Mouse (Mus musculus) liver, postnatal 0 days (tissue): ENCODE measurements at regions not wholly inside any gene's neighbourhood (a gene's known extent, or its start where the extent isn't known, plus 50 kb on each side); places are given as distances from the start of the nearest gene placed in this dataset.

Experiments used
- ATAC-seq: fragments of 200-750 bp; cut with Nextera tagmentation; 2 replicates; pipeline ENCODE4 v1.8.0; 2017; ENCODE audit warnings: mild to moderate bottlenecking, moderate library complexity
- DNase-seq: peaks from one replicate; pipeline ENCODE4 v3.0.0-alpha.2; 2016
- H3K27ac ChIP-seq: fragments of 300-500 bp; sonication (generic); 2 replicates; pipeline ENCODE4 v1.5.1; 2014; ENCODE audit warnings: antibody characterized with exemption, moderate library complexity, mild to moderate bottlenecking, low read depth
- H3K27me3 ChIP-seq: fragments of 300-500 bp; sonication (generic); 2 replicates; pipeline ENCODE4 v1.6.1; 2014; ENCODE audit warnings: low read length, control low read depth, mixed read lengths; ENCODE audit not compliant: insufficient read depth
- H3K36me3 ChIP-seq: fragments of 300-500 bp; sonication (generic); replicated peaks from 2 replicates; pipeline ENCODE4 v1.6.1; 2014; ENCODE audit warnings: mild to moderate bottlenecking, control low read depth, low read length, moderate library complexity, mixed read lengths; ENCODE audit not compliant: insufficient read depth
- H3K4me1 ChIP-seq: fragments of 300-500 bp; sonication (generic); 2 replicates; pipeline ENCODE4 v1.6.1; 2014; ENCODE audit warnings: antibody characterized with exemption, mild to moderate bottlenecking, control low read depth; ENCODE audit not compliant: insufficient read depth
- H3K4me2 ChIP-seq: fragments of 300-500 bp; sonication (generic); 2 replicates; pipeline ENCODE4 v1.6.1; 2014; ENCODE audit warnings: low read depth, mild to moderate bottlenecking, low read length, moderate library complexity, mixed read lengths
- H3K4me3 ChIP-seq: fragments of 300-500 bp; sonication (generic); 2 replicates; pipeline ENCODE4 v1.5.1; 2014; ENCODE audit warnings: low read depth, low read length
- H3K9ac ChIP-seq: fragments of 300-500 bp; sonication (generic); replicated peaks from 2 replicates; pipeline ENCODE4 v1.6.1; 2014; ENCODE audit warnings: mild to moderate bottlenecking, moderate library complexity
- H3K9me3 ChIP-seq: fragments of 300-500 bp; sonication (generic); 2 replicates; pipeline ENCODE4 v1.6.1; 2016; ENCODE audit warnings: mild to moderate bottlenecking, control low read depth, low read length, mixed read lengths
- CTCF ChIP-seq: sonication (generic); IDR thresholded peaks from 2 replicates; pipeline ENCODE4 v1.5.1; 2016; ENCODE audit warnings: antibody characterized with exemption, low read depth
- EP300 ChIP-seq: IDR thresholded peaks from 2 replicates; pipeline ENCODE4 v1.6.1; 2016; ENCODE audit warnings: antibody characterized with exemption, low read depth, mild to moderate bottlenecking
- WGBS: fragments of 180-500 bp; shearing (Covaris S2); extraction: QIAGEN DNeasy Blood & Tissue Kit; methylation state at CpG from one replicate; pipeline ENCODE4 v1.1.7; 2014; ENCODE audit not compliant: insufficient replicate concordance; 5-methylcytosine and 5-hydroxymethylcytosine counted together

DNA sequence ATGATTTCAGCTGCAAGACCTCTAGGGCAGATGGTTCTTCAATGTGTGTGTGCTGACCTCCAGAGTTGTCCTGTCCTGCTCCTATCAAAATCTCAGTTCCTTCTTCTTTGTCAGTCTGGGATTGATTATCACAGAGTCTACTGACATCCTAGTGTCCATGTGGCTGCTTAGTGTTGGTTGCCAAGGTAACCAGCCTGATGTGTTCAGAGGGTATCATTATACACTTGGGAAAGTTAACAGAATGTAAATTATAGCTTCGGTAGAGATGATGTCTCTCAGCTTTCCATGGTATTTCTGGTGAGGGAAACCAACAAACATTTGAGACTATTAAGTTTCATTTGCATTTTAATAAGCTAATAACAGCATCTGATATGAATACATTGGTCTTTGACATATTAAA is 1092.5 kb upstream of the Lrrtm3 start:
- TF ChIP-seq EP300 (no peak), CTCF (no peak)
- Histone ChIP-seq H3K27me3 (no peaks in the 10 kb centered on the region), H3K9me3 (no peaks in the 10 kb centered on the region), H3K4me3 (no peak overlapping the region), H3K27ac (no peak overlapping the region), H3K4me2 (no peak overlapping the region), H3K36me3 (no peaks in the 10 kb centered on the region), H3K9ac (no peak overlapping the region), H3K4me1 (no peaks in the 10 kb centered on the region)
- 74% methylated on average over 1 of the region's 1 CpGs for WGBS
- ATAC-seq = no peak
- no peak for DNase-seq

DNA sequence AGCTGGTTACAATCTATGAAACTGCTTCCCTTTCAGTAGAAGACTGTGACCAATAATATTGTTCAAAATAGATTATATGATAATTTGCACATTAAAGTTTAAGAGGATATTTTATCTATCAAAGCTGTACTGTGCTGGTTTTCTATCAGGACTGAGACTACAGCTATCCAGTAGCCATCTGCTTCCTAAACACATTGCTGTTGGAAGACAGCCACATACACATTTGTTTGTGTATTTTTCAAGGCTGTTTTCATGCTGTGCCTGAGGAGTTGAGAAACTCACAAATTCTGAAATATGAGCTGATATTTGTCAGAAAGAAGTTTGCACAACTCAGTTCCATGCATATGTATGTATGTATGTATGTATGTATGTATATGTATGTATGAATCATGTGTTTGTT is 1089.0 kb upstream of the Lrrtm3 start:
- no peak overlapping the region for H3K27ac ChIP-seq
- no peak overlapping the region for H3K4me2 ChIP-seq
- no peak for TF ChIP-seq EP300
- no peak for TF ChIP-seq CTCF
- ATAC-seq = no peak
- H3K36me3 ChIP-seq = no peaks in the 10 kb centered on the region
- H3K4me3 ChIP-seq = no peak overlapping the region
- H3K27me3 ChIP-seq = no peaks in the 10 kb centered on the region
- H3K4me1 ChIP-seq = no peaks in the 10 kb centered on the region
- no peak for DNase-seq
- H3K9me3 ChIP-seq = no peaks in the 10 kb centered on the region
- H3K9ac ChIP-seq = no peak overlapping the region

DNA sequence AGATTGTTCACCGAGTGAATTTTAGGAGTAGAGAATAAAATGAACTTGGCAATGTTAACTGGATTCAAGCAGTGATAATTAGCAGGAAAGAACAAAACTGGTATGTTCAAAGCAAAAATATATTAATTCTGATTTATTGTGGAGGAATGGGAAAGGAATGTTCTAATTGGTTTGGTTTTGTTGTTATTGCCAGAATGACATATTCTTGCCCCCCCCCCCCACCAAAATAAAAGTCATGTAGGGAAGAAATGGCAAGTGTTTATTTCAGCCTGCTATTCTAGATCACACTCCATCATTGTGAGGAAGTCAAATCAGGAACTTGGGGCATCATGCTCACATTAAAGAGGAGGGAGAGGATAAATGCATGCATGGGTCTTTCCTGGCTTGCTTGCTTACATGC is 1064.1 kb upstream of the Lrrtm3 start:
- no peak overlapping the region for H3K27ac ChIP-seq
- no peak for DNase-seq
- no peak overlapping the region for H3K9ac ChIP-seq
- no peak overlapping the region for H3K4me2 ChIP-seq
- 80% methylated on average over 1 of the region's 1 CpGs for WGBS
- H3K9me3 ChIP-seq = no peaks in the 10 kb centered on the region
- H3K36me3 ChIP-seq = no peaks in the 10 kb centered on the region
- ATAC-seq = no peak
- no peak for TF ChIP-seq EP300
- TF ChIP-seq CTCF = no peak
- H3K4me1 ChIP-seq = no peaks in the 10 kb centered on the region
- H3K27me3 ChIP-seq = no peaks in the 10 kb centered on the region
- no peak overlapping the region for H3K4me3 ChIP-seq

DNA sequence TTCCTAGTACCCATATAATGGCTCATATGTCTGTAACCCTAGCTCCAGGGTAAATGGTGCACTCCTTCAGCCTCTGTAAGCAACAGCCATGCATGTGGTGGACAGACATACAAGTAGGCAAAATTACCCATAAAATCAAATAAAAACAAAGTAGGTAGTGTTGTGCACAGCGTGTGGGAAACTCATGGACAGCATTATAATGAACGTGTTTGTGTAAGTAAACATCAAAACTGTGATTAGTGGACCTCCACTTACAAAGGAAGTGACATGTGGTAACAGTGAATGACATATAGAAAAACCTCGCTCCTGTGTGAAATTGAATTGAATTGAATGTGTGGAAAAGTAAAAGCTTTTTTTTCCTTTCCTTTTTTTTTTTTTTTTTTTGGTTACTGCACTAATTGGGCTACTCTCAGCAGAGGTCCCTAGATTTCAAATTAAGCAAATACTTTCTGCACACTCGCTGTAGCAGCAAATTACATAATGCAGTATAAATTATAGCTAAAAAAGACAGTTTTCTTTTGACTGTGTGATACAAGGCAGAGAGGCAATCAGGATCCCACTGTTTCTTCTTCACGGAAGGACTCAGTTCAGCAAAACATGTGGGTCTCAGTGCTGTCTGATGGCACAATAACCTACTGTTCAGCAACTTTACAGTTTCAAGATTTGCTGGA is 1035.0 kb upstream of the Lrrtm3 start:
- ATAC-seq (no peak), DNase-seq (no peak)
- no peaks in the 10 kb centered on the region for H3K9me3 ChIP-seq
- WGBS = 61% methylated on average over 5 of the region's 5 CpGs
- no peaks in the 10 kb centered on the region for H3K36me3 ChIP-seq
- TF ChIP-seq EP300 (no peak), CTCF (no peak)
- H3K4me2 ChIP-seq = no peak overlapping the region
- H3K9ac ChIP-seq = no peak overlapping the region
- H3K27me3 ChIP-seq = no peaks in the 10 kb centered on the region
- no peaks in the 10 kb centered on the region for H3K4me1 ChIP-seq
- H3K27ac ChIP-seq = no peak overlapping the region
- no peak overlapping the region for H3K4me3 ChIP-seq

DNA sequence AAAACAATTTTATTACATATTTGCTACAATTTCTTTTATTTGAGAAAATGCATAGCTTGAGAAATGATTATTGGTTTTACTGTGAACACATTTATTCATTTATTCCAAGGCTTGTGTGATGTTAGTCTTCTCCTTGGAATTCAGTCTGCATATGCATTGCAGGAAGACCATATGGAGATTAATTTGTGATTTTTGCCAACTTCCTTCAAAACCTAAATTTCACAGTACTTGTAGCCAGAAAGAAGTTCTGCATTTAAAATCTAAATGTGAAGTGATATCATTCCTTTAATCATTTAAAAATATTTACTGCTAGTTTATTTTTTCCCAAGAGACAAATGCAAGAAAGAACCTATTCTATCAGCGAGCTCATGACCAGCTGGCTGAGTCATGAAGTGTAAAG is 1028.1 kb upstream of the Lrrtm3 start:
- Histone ChIP-seq H3K27me3 (no peaks in the 10 kb centered on the region), H3K36me3 (no peaks in the 10 kb centered on the region), H3K4me2 (no peak overlapping the region), H3K4me1 (no peaks in the 10 kb centered on the region), H3K4me3 (no peak overlapping the region), H3K9ac (no peak overlapping the region), H3K9me3 (no peaks in the 10 kb centered on the region), H3K27ac (no peak overlapping the region)
- ATAC-seq = no peak
- TF ChIP-seq CTCF = no peak
- WGBS = 71% methylated on average over 1 of the region's 1 CpGs
- DNase-seq = no peak

DNA sequence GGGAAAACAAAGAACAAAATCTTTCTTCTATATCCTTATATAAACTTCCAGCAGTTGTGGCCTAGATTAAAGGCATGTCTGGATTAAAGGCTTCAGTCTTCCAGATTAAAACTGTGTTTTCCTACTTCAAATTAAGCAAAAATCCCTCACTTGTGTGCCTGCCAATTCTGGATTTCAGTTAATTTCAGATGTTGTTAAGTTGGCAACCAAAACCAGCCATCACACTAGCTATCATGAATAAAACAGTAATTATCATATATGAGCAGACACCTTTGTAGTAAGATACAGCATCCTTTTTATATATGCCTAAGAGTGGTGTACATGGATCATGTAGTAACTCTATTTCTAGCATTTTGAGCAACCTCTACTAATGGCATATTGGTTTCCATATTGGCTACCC is 1024.5 kb upstream of the Lrrtm3 start:
- Histone ChIP-seq H3K36me3 (no peaks in the 10 kb centered on the region), H3K4me1 (no peaks in the 10 kb centered on the region), H3K4me2 (no peak overlapping the region), H3K4me3 (no peak overlapping the region), H3K27ac (no peak overlapping the region), H3K27me3 (no peaks in the 10 kb centered on the region), H3K9ac (no peak overlapping the region), H3K9me3 (no peaks in the 10 kb centered on the region)
- TF ChIP-seq EP300 (no peak), CTCF (no peak)
- DNase-seq (no peak), ATAC-seq (no peak)

DNA sequence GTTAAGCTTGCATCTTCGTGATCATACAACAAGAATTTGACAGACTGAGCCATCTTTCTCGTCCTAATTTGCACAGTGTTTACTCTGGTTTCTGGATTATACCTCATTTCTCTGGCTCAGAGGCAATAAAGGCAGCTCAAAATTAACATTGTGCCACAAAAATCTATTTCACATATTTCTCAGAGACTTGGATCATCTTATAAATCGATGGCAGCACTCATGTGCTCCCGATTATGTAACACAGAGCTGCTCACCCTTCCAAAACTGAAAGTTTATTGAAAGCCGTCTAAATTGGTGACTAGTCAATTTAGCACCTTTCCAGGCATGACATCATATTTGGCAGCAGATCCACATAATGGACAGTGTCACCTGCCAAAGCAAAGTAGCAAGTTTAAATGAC is 1020.7 kb upstream of the Lrrtm3 start:
- ATAC-seq (no peak), DNase-seq (no peak)
- TF ChIP-seq EP300 = no peak
- TF ChIP-seq CTCF = no peak
- Histone ChIP-seq H3K27ac (no peak overlapping the region), H3K4me2 (no peak overlapping the region), H3K9me3 (no peaks in the 10 kb centered on the region), H3K4me1 (no peaks in the 10 kb centered on the region), H3K4me3 (no peak overlapping the region), H3K9ac (no peak overlapping the region), H3K27me3 (no peaks in the 10 kb centered on the region), H3K36me3 (no peaks in the 10 kb centered on the region)
- 69% methylated on average over 5 of the region's 5 CpGs for WGBS
